Comparison of ENCODE assay signal across 8 mouse cellular contexts in the genomic region with DNA sequence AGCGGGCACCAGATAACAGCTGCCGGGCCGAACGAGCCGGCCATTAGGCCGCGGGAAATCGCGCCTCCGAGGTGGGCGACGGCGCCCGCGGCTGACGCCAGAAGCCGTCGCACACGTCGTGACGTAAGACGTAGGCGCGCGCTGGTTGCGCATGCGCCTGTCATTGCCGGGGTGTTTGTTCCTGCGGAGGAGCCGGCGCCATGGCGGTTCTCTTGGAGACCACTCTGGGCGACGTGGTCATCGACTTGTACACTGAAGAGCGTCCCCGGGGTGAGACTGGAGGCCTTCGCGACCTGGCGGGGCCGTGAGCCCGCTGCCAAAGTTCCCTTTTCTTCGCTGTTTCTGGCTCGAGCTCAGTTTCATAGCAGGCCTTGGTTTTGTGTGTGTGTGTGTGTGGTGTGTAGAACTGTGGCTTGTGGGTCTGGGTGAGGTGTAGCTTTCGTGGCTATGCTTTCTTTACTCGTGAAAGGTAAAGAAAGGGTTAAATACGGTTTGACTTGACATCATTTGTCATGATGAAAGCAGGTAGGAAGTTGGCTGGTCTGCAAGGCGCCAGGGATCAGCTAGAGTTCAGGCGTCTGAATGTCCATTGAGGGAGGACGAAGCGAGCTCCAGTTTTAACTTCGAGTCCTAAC. TPM values are rescaled to one million over a fixed set of nuclear protein-coding genes. Genes with fewer than 3 reads are reported as not detected.
DNase-seq lines count a peak whose midpoint lies in the region; ATAC-seq and TF ChIP-seq lines count a peak whose summit lies in the region.

A gene (minus strand): TSS at position 74 of the 635 bp plus-strand sequence.
A gene (plus strand): TSS at position 141 of the 635 bp plus-strand sequence.

- peak; percentile 96 for TF ChIP-seq POLR2A in limb, embryonic 14.5 days (IDR thresholded peaks at IDR 0.05; ENCODE audit: borderline replicate concordance, extremely low read depth, insufficient read depth, insufficient read length)

- H3K4me3 ChIP-seq in embryonic facial prominence, embryonic 13.5 days = peak within 1 kb of the TSS; percentile 84
- peak within 1 kb of the TSS; percentile 87 for H3K4me3 ChIP-seq in limb, embryonic 14.5 days (replicated peaks; ENCODE audit: low read length)
- H3K4me3 ChIP-seq in midbrain, postnatal 0 days (ENCODE audit: low read depth, low read length) = peak within 1 kb of the TSS; percentile 75

- H3K4me2 ChIP-seq in embryonic facial prominence, embryonic 13.5 days = peak within 1 kb of the TSS; percentile 89
- H3K4me2 ChIP-seq in limb, embryonic 14.5 days (replicated peaks; ENCODE audit: low read depth, low read length, severe bottlenecking) = peak within 1 kb of the TSS; percentile 69
- H3K4me2 ChIP-seq in midbrain, postnatal 0 days (ENCODE audit: low read depth, low read length, poor library complexity, severe bottlenecking) = peak within 1 kb of the TSS; percentile 80

- H3K27ac ChIP-seq in embryonic facial prominence, embryonic 13.5 days = peak within 1 kb of the TSS; percentile 62; the same call in 1 of the 2 replicates
- H3K27ac ChIP-seq in limb, embryonic 14.5 days (replicated peaks; ENCODE audit: low read depth, low read length) = peak within 1 kb of the TSS; percentile 50
- peak within 1 kb of the TSS; percentile 74 for H3K27ac ChIP-seq in midbrain, postnatal 0 days (ENCODE audit: low read depth, low read length)

- H3K4me1 ChIP-seq in embryonic facial prominence, embryonic 13.5 days = peaks cover 5% of the 10 kb centered on the region
- peaks cover 5% of the 10 kb centered on the region for H3K4me1 ChIP-seq in limb, embryonic 14.5 days (ENCODE audit: control insufficient read depth, insufficient read depth, low read length)
- H3K4me1 ChIP-seq in midbrain, postnatal 0 days (ENCODE audit: insufficient read depth, low read length) = peaks cover 5% of the 10 kb centered on the region

- peaks cover 33% of the 10 kb centered on the region for H3K36me3 ChIP-seq in embryonic facial prominence, embryonic 13.5 days
- peaks cover 33% of the 10 kb centered on the region for H3K36me3 ChIP-seq in limb, embryonic 14.5 days (ENCODE audit: control insufficient read depth, insufficient read depth, low read length)
- H3K36me3 ChIP-seq in midbrain, postnatal 0 days (ENCODE audit: insufficient read depth, low read length) = peaks cover 11% of the 10 kb centered on the region; the same call in 1 of the 2 replicates

- DNase-seq in 3134 (ENCODE audit: extremely low read depth, insufficient read length, low spot score) = peak; percentile 90
- peak; percentile 90 to 92 for DNase-seq in adrenal gland, postnatal 36 days
- DNase-seq in heart, adult 8-10 months (ENCODE audit: low spot score) = peak; percentile 86
- peak; percentile 90 for DNase-seq in kidney, adult 9 months
- DNase-seq in limb, embryonic 14.5 days (ENCODE audit: low spot score) = peak; percentile 94
- DNase-seq in midbrain, postnatal 0 days (ENCODE audit: low spot score) = peak; percentile 96
- peak; percentile 77 to 89 for DNase-seq in spleen, postnatal 14 days (ENCODE audit: low spot score in 2 of 2)

- peak within 1 kb of the TSS; percentile 90 for H3K9ac ChIP-seq in embryonic facial prominence, embryonic 13.5 days
- H3K9ac ChIP-seq in limb, embryonic 14.5 days (ENCODE audit: low read depth, low read length, severe bottlenecking) = peak within 1 kb of the TSS; percentile 86
- H3K9ac ChIP-seq in midbrain, postnatal 0 days (replicated peaks; ENCODE audit: low read length, poor library complexity, severe bottlenecking) = peak within 1 kb of the TSS; percentile 93

- H3K9me3 ChIP-seq in embryonic facial prominence, embryonic 13.5 days = no peaks in the 10 kb centered on the region
- no peaks in the 10 kb centered on the region for H3K9me3 ChIP-seq in limb, embryonic 14.5 days (ENCODE audit: control insufficient read depth, low read length)
- H3K9me3 ChIP-seq in midbrain, postnatal 0 days (ENCODE audit: low read length) = no peaks in the 10 kb centered on the region

- WGBS in embryonic facial prominence, embryonic 13.5 days = under 1% methylated on average over 52 of the region's 52 CpGs
- WGBS in limb, embryonic 14.5 days = 1% methylated on average over 52 of the region's 52 CpGs
- WGBS in midbrain, postnatal 0 days = under 1% methylated on average over 52 of the region's 52 CpGs

- TF ChIP-seq CTCF in midbrain, postnatal 0 days (IDR thresholded peaks at IDR 0.05) = no peak

- ATAC-seq in embryonic facial prominence, embryonic 13.5 days (ENCODE audit: insufficient number of reproducible peaks, insufficient read depth, low FRiP score, low TSS enrichment, low read depth) = peak; percentile 83
- peak; percentile 94 for ATAC-seq in limb, embryonic 14.5 days (ENCODE audit: low FRiP score, low read depth)
- peak; percentile 94 for ATAC-seq in midbrain, postnatal 0 days (ENCODE audit: low FRiP score)

- no peaks in the 10 kb centered on the region for H3K27me3 ChIP-seq in embryonic facial prominence, embryonic 13.5 days
- H3K27me3 ChIP-seq in limb, embryonic 14.5 days (ENCODE audit: control insufficient read depth, insufficient read depth, low read length) = no peaks in the 10 kb centered on the region
- H3K27me3 ChIP-seq in midbrain, postnatal 0 days (ENCODE audit: insufficient read depth, low read length) = no peaks in the 10 kb centered on the region

RNA-seq across cellular contexts. Expression of the first gene that starts in this region (rescaled TPM):
- 100 to 1,000 TPM; 186 to 323 TPM for total RNA-seq in adrenal gland, postnatal 36 days (2021)
- polyA plus RNA-seq in embryonic facial prominence, embryonic 13.5 days (2015; fragmentation: Nextera tagmentation; extraction: Ambion mirVana) = 75.7 and 86.2 TPM in 2 replicates
- total RNA-seq in heart, adult 8-10 months (2022) = 100 to 1,000 TPM in 2 of 4 experiments, 10 to 100 TPM in 2; 94.3 to 115 (median 102) TPM
- polyA plus RNA-seq in limb, embryonic 14.5 days (2012; rRNA removed) = 43.9 and 49.2 TPM in 2 replicates
- polyA plus RNA-seq in limb, embryonic 14.5 days (2014; fragmentation: Nextera tagmentation; extraction: Ambion mirVana) = 86.2 and 86.4 TPM in 2 replicates
- 22.2 and 35.4 TPM in 2 replicates for total RNA-seq in midbrain, postnatal 0 days (2014; rRNA removed)
- polyA plus RNA-seq in midbrain, postnatal 0 days (2015; fragmentation: Nextera tagmentation; extraction: Ambion mirVana) = 65.4 and 67.9 TPM in 2 replicates

RNA-seq across cellular contexts. Expression of the second gene that starts in this region (rescaled TPM):
- 10 to 100 TPM; 21.4 to 27.8 TPM for total RNA-seq in adrenal gland, postnatal 36 days (2021)
- 44.0 and 52.2 TPM in 2 replicates for polyA plus RNA-seq in embryonic facial prominence, embryonic 13.5 days (2015; fragmentation: Nextera tagmentation; extraction: Ambion mirVana)
- 10 to 100 TPM; 10.3 to 15.9 (median 13.5) TPM for total RNA-seq in heart, adult 8-10 months (2022)
- polyA plus RNA-seq in limb, embryonic 14.5 days (2012; rRNA removed) = 17.1 and 21.3 TPM in 2 replicates
- polyA plus RNA-seq in limb, embryonic 14.5 days (2014; fragmentation: Nextera tagmentation; extraction: Ambion mirVana) = 34.7 and 36.3 TPM in 2 replicates
- 30.6 and 40.5 TPM in 2 replicates for total RNA-seq in midbrain, postnatal 0 days (2014; rRNA removed)
- polyA plus RNA-seq in midbrain, postnatal 0 days (2015; fragmentation: Nextera tagmentation; extraction: Ambion mirVana) = 46.0 and 50.6 TPM in 2 replicates

Comparison
In these comparisons a context has a peak if more than half of its experiments do, and no peak if none do; other contexts are left out.
1. Peak in every context shown above with its lines: DNase-seq, ATAC-seq, H3K4me3 ChIP-seq and H3K27ac ChIP-seq.